Mouse (Mus musculus): ENCODE measurements around the gene Nrtn. TPM values are rescaled to one million over a fixed set of nuclear protein-coding genes. Genes with fewer than 3 reads are reported as not detected.

Gene Nrtn
- total and polyA plus RNA-seq, 3 experiments, result 0.25 TPM; not detected in 2

DNA sequence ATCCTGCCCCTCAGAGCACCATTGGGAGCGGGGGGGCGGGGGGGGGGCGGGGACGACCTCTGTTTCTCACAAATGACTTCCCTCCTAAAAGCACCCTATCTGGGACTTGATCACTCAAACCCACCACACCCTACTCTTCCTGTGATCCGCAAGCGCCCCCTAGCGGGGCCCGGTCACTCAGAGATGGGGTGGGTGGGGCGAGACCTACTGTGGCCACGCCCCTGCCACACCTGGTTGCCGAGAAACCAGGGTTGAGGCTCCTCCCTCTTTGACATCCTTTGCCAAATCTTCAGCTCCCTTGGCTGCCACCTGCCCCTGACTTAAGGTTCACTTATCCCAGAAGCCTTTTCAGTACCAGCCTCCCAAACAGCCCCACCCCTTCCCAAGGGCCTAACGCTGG, 802 bp upstream of the Nrtn start:
- in situ Hi-C loops (cut with MboI; ENCODE audit: low pct_ligation_motif_present, low pct_unique_long_range_greater_than_20kb, low sequenced_read_pairs) (no loop called here), dilution Hi-C loops (cut with MboI; ENCODE audit: extremely low pct_ligation_motif_present, extremely low pct_unique_long_range_greater_than_20kb, low sequenced_read_pairs) (no loop called here)
- H3K27me3 ChIP-seq (replicated peaks), result peaks cover 72% of the 10 kb centered on the region
- peaks cover 7% of the 10 kb centered on the region for H3K9me3 ChIP-seq (replicated peaks; ENCODE audit: low read length)
- H3K27ac ChIP-seq (ENCODE audit: insufficient read depth, low read depth), result no peak overlapping the region
- H3K9ac ChIP-seq (ENCODE audit: insufficient read depth, low read depth), result no peak overlapping the region
- DNase-seq (ENCODE audit: extremely low read depth), result peak; percentile 75
- H3K79me2 ChIP-seq (replicated peaks; ENCODE audit: control insufficient read depth, extremely low read depth, insufficient read depth, poor library complexity, severe bottlenecking), result no peaks in the 10 kb centered on the region
- H3K4me2 ChIP-seq (ENCODE audit: insufficient read depth, low read depth, poor library complexity, severe bottlenecking), result peak overlapping the region; percentile 49; the same call in 1 of the 2 replicates
- TF ChIP-seq MAZ (IDR thresholded peaks at IDR 0.05; ENCODE audit: low read depth, low read length), result 0 out of 2 replicates have a peak, but pooled peaks have one; percentile 50
- TF ChIP-seq SMC3 (IDR thresholded peaks at IDR 0.05; ENCODE audit: low read depth, low read length), result 0 out of 2 replicates have a peak, but pooled peaks have one; percentile 2
- TF ChIP-seq MEF2A (IDR thresholded peaks at IDR 0.05; ENCODE audit: borderline replicate concordance, low read depth, low read length), result 0 out of 2 replicates have a peak, but pooled peaks have one; percentile 25
- no peak for TF ChIP-seq TCF12 (IDR thresholded peaks at IDR 0.05; ENCODE audit: low read depth, low read length)
- TF ChIP-seq RAD21 (IDR thresholded peaks at IDR 0.05; ENCODE audit: low read depth, low read length), result peak; percentile 56
- TF ChIP-seq EP300 (IDR thresholded peaks at IDR 0.05; ENCODE audit: low read length), result no peak
- no peak for TF ChIP-seq POLR2AphosphoS2 (IDR thresholded peaks at IDR 0.05; ENCODE audit: low read depth, low read length)
- TF ChIP-seq POLR2A (IDR thresholded peaks at IDR 0.05; ENCODE audit: low read depth, low read length), result no peak
- no peak for TF ChIP-seq RCOR1 (conservative IDR thresholded peaks at IDR 0.05; ENCODE audit: low read depth, low read length)
- peak; percentile 23 to 61; a peak in 2 of 4 replicates for TF ChIP-seq CTCF (conservative IDR thresholded peaks at IDR 0.05 in 1 of 2, IDR thresholded peaks at IDR 0.05 in 1 of 2; ENCODE audit: low read depth in 2 of 2, low read length in 2 of 2)
- no peak for TF ChIP-seq MYC (IDR thresholded peaks at IDR 0.05; ENCODE audit: low read depth, low read length)
- TF ChIP-seq JUN (IDR thresholded peaks at IDR 0.05; ENCODE audit: insufficient read depth, low read depth, low read length), result no peak
- no peak for TF ChIP-seq IRF4 (IDR thresholded peaks at IDR 0.05; ENCODE audit: low read depth, low read length)
- no peak for TF ChIP-seq NELFE (IDR thresholded peaks at IDR 0.05; ENCODE audit: low read depth, low read length)
- TF ChIP-seq JUND (conservative IDR thresholded peaks at IDR 0.05; ENCODE audit: low read depth, low read length), result no peak
- TF ChIP-seq CHD1 (IDR thresholded peaks at IDR 0.05; ENCODE audit: low read depth, low read length), result no peak
- no peak for TF ChIP-seq SIN3A (IDR thresholded peaks at IDR 0.05; ENCODE audit: low read length)
- no peak for TF ChIP-seq MAFK (IDR thresholded peaks at IDR 0.05; ENCODE audit: insufficient replicate concordance, low read length)
- no peak for TF ChIP-seq PAX5 (IDR thresholded peaks at IDR 0.05; ENCODE audit: low read length)
- TF ChIP-seq ELF1 (IDR thresholded peaks at IDR 0.05; ENCODE audit: low read depth, low read length), result no peak
- no peak for TF ChIP-seq ZMIZ1 (IDR thresholded peaks at IDR 0.05; ENCODE audit: low read depth, low read length)
- no peak for TF ChIP-seq ETS1 (conservative IDR thresholded peaks at IDR 0.05; ENCODE audit: low read depth, low read length)
- H3K36me3 ChIP-seq (replicated peaks in 1 of 2; ENCODE audit: control insufficient read depth in 1 of 2, insufficient read depth in 1 of 2, low read length in 1 of 2), result no peaks in the 10 kb centered on the region
- peaks cover 3 to 31% of the 10 kb centered on the region in 2 experiments; a peak in 3 of 4 replicates for H3K4me1 ChIP-seq (ENCODE audit: control insufficient read depth in 1 of 2, insufficient read depth in 2 of 2)
- H3K4me3 ChIP-seq (replicated peaks in 1 of 3; ENCODE audit: low read depth in 2 of 3, low read length in 2 of 3, poor library complexity in 1 of 3), result no peak overlapping the region
